Mouse (Mus musculus): ENCODE measurements around the gene Ginm1.
"Not testable (repeated sequence)": the region's sequence is repeated elsewhere in the genome, so short reads cannot be mapped to it uniquely, and the experiment has no call there.

Ginm1 gene

DNA sequence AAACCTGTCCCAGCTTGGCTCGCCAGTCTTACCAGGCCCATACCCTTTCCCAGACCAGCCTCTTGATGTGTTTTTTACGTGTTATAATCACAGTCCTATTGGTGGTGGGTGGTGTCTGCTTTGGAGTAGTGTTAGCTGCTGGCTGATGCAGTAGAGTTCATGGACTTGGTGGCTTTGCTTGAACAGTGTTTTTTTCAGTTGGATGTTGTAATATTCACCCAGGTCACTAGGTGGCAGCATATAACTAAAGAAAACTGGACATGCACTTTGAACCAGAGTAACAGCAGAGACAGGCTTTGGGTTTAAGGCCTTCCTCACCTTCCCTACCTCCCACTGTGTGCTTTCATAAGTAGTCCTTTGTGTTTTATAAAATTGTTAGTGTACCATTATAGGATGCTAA is 17.3 kb upstream of the Ginm1 start:
- DNase-seq (ENCODE audit: low spot score) = peak; percentile 34

DNA sequence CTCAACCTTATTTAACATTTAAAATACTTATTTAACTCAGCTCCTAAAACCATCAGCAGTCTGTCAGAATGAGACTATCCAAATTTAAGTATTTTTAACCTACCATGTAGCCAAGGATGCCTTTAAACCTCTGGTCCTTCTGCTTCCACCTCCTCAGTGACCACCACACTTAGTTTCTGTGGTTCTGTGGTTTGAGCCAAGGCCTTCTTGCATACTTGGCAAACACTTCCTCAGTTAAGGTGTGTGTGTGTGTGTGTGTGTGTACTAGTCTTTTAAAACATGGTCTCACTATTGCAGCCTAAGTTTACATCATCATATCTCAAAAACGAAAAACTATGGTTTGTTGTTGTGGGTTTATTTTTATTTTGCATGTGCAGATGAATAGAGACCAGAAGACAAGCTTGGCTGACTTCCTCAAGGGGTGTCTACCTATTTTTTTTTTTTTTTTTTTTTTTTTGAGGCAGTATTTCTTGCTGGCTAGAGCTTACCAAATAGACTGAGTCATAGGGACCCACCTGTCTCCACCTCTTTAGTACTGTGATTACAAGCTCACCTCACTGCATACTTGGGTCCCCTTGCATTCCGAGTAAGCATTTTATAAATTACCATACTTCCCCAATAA is 10.0 kb upstream of the Ginm1 start:
- DNase-seq (ENCODE audit: low spot score) = no peak

DNA sequence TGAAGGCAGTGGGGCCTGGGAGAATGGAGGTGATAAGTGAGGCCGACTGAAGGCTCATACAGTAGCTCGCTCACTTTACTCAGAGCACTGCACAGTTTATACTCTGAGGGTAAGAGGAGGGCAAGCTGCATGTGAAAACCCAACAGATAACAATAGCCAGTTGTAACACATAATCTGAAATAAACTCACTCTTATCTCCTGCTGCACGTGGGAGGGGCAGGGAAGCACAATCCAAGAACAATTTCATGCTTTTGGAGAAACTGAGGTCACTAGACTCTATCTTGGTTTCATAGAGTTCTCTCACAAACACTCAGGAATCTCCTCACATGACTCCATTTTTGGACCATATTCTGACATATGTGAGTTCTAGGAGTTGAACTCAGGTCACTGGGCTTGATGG is 8.6 kb upstream of the Ginm1 start:
- DNase-seq (ENCODE audit: low spot score) = no peak

DNA sequence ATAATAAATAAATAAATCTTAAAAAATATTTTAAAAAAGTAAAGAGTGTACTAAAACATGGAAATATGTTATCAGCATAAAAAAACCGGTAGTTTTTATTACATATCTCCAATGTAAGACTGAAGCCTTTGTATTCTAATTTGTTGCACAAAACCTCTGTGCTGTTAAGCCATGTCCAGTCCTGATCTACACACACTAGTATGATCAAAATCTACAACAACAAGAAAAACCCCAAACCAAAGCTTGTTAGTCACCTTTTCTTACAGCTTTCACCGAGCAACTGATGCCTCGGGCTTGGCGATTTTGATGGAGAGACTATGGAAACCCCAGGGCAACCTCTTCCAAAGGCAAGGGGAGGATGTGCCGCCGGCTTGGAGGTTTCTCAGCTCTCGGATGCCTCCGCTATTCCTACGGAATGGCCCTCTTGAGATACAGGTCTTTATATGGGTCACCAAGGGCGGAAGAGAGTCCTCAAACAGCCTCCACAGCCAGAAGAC is 322 bp downstream of the Ginm1 start:
- DNase-seq (ENCODE audit: low spot score) = no peak

DNA sequence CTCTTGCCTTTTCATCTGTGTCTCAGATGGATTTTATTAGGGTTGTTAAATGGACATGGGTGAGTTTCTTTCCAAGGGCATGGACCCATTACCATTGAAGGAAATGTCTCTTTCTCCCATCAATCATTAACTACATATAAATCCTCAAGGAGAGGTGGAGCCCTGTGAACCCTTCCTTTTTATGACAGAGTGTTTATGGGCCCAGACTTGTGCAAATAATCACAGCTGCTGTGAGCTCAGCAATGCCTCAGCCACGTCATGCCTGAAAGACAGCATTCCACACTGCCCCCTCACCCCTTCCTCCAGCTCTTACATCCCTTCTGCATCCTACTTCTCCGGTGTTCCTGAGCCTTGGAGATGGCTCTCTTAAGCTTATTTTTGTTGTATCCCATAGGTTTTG is 5.3 kb downstream of the Ginm1 start:
- peak; percentile 10 for DNase-seq (ENCODE audit: low spot score)

DNA sequence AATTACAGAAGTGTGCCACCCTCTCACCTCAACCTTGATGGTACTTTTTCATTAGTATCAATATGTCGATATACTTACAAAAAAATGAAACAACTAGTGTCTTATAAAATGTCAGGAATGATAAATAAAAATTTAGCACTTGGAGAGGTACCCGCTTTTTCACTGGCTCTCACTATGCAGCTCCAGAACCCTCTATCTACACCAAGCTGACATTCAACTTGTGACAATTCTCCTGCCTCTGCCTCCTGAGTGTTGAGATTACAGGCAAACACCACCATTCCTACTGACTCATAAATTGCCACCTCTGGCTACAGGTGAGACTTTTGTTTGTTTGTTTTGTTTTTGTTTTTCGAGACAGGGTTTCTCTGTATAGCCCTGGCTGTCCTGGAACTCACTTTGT is 11.4 kb downstream of the Ginm1 start:
- no peak for DNase-seq (ENCODE audit: low spot score)

DNA sequence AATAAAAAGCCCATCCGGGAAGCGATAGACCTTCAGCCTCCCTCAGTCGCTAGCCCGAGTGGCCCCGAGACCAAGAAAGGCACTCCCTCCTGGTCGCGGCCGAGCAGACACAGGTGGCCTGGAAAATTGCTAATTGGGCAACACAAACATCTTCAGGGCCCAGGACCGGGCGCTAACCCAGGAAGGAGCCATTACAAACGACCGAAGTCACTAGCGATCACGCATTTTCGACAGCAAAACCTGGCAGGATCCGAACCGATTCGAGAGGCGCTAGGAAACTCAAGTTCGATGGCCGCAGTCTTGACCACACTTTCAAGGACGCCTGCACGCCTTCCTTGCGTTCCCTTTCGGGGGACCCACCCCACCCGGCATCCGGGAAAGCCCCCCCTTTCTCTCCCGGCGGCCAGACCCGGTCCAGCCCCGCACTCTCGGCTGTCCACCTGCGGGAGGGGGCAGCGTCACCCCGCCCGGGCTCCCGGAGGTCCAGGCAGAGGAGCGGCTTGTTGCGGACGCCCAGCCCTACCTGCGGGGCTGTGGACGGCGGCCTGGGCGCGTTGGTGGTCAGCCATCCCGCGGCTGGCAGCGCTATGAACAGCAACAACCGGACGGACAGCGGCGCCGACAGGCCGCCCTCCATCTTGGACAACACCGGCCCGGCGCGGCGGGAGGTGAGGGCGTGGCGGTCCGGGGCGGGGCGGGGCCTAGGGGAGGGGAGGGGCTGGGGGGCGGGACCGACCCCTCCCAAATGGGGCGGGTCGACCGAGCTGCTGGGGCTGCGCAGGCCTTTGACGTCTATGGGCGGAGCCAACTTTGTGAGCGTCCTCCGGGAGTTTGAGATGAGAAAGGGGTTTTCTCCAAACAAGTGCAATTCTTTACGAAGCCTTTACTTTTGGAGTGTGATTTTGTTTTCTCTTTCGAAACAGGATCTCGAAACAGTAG is 12.1 kb downstream of the Ginm1 start:
- DNase-seq (ENCODE audit: low spot score) = peak; percentile 90

DNA sequence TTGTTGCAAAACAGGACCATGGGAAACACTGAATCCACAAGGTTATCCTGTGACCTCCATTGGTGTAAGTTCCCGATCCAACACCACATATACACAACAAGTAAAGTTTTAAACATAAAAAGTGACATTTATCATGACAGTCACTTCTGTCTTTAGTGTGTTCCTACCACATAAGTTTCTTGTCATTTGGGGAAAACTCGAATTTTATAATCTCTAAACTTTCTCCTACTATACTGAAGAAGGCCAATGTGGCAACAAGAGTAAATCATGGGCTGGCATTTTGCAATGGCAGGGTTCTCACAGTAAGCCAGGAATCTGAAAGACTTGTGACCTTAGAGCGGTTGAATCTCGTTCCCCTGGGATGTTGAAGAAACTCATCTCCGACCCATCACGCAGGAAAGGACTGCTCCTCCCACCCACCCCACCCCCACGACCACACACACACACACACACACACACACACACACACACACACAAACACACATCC is 12.8 kb downstream of the Ginm1 start:
- DNase-seq (ENCODE audit: low spot score) = no peak

DNA sequence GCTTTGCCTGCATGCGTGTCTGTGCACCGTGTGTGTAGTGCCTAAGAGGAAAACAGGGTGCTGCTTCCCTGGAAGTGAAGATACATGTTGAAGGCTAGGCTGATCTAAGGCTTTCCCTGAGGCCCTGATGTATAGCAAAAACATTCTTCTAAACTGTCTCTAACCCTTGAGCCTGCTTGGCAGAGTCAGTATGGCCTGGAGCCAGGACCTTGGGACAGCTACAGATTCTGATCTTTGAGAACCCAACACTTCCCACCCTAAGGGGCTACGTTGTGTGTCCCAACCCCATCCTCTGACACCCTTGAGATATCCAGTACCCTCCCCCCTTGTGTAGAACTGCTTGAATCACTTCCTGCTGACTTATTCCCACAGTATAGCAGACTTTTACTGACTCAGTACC is 14.3 kb downstream of the Ginm1 start:
- DNase-seq (ENCODE audit: low spot score) = no peak

DNA sequence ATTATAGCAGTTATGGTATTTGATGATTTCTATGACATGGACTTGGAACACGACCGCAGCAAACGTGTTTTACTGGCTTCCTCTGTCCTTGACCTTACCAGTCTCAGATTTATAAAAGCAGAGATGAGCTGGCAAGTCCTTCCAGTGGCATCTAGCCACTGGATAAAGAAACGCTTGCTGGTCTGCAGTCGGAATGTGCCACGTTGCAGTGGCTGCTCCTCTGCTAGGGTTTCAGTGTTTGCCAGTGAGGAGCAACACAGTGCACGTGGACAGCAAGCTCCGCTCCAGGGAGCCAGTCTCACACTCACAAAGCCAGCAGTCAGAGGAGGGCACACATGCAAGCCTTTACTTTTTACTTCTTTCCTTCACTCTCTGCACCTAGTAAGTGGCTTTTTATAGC is 17.2 kb downstream of the Ginm1 start:
- DNase-seq (ENCODE audit: low spot score) = no peak

DNA sequence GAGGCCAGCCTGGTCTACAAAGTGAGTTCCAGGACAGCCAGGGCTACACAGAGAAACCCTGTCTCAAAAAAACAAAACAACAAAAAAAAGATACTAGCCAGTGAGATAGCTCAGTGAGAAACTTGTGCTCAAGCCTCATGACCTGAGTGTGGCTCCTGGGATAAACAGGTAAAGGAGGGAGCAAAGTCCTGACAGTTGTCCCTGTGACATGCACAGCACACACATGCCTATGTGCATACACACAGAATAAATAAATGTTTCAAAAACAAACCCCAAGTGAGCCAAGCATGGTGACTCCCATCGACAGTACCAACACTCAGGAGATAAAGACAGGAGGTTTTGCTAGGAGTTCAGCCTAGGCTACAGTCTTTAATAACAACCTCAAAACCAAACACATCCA is 19.9 kb downstream of the Ginm1 start:
- DNase-seq (ENCODE audit: low spot score) = no peak

DNA sequence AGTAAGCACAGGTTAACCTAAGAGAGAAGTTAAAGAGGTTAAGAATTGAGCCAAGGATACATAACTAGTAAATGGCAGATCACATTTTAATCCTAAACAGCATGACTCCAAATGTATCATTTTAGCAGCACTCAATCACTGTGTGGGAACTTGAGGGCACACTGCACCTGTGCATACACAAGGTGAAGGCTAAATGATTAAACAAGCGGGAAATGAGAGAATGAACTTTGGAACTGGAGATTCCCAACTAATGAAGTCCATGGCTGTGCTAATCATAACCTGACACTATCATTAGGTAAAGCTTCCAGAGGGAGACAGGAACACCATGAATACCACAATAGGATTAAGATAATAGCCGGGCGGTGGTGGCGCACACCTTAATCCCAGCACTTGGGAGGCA is 20.3 kb downstream of the Ginm1 start:
- no peak for DNase-seq (ENCODE audit: low spot score)

DNA sequence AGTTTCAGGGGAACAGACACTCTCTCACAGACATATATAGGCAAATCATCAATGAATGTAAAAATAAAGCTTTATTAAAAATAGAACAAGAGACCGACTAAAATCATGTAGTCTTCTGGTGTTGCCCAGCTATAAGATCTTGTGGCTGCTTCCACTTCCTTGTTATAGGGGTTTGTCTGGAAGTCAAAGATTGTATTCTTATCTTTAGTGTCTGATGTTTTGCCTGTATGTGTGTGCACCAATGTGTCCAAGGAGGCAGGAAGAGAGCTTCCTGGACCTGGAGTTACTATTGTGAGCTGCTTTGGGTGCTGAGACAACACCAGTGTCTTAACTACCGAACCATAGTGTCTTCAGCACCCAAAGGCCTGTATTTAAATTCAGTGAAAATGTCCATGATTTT is 35.1 kb downstream of the Ginm1 start:
- DNase-seq (ENCODE audit: low spot score) = no peak

DNA sequence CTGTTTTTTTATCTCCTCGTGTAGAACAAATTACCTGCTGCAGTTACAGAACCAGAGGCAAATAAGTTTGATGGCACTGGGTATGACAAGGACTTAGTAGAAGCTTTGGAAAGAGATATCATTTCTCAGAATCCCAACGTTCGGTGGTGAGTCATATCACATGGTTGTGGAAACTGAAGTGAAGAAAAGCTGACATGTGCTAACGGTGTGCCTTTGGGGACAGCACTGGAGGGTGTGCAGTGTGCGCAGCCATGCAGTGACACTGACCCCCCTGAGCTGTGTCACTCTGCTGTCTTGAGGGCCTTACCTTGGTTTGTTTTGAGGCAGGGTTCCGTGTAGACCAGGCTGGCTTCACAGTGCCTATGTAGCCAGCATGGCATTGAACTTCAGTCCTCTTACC is 43.9 kb downstream of the Ginm1 start:
- DNase-seq (ENCODE audit: low spot score) = no peak

DNA sequence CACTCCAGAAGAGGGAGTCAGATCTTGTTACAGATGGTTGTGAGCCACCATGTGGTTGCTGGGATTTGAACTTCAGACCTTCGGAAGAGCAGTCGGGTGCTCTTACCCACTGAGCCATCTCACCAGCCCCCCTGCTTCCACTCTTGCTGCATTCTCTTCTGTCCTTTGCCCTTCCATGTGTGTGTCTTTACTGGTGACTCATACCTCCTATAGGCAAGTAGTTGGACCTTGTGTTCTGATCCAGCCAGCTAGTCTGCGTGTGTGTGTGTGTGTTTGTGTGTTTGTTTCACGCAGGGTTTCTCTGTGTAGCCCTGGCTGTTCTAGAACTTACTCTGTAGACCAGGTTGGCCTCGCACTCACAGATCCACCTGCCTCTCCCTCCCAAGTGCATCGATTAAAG is 47.1 kb downstream of the Ginm1 start:
- DNase-seq (ENCODE audit: low spot score) = not testable (repeated sequence)

DNA sequence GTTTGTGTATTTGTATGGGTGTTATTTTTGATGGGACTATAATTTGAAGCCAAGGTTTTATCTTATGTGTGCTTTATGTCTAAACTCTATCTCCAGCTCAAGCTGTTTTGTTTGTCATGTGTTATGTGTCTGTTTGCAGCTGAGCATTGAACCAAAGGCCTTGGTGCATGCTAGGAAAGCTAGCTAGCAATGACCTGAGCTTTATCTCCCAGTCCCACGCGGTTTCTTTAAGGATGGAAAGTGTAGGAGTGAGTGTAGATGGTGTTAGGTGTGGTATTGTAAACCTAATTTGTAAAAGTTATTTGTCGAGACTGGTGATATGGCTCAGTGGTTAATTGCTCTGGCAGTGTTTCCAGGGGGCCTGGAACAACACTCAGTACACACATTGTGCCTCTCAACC is 54.7 kb downstream of the Ginm1 start:
- DNase-seq (ENCODE audit: low spot score) = no peak

DNA sequence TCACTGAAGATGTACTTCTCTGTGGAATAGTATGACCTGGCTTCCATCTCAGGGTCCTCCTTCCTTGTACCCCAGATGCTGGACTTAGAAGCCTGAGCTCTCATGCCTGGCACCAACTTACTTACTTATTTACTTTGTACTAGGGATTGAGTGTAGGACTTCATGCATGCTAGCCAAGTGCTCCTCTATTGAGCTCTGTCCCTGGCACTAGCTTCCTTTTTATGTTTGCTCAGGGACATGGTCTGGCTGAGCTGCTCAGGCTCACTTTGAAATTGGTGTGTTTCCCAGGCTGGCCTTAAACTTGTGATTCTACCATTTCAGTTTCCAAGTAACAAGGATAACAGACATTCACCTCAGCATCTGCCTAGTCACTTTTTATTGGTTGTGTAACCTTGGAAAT is 55.5 kb downstream of the Ginm1 start:
- DNase-seq (ENCODE audit: low spot score) = no peak

DNA sequence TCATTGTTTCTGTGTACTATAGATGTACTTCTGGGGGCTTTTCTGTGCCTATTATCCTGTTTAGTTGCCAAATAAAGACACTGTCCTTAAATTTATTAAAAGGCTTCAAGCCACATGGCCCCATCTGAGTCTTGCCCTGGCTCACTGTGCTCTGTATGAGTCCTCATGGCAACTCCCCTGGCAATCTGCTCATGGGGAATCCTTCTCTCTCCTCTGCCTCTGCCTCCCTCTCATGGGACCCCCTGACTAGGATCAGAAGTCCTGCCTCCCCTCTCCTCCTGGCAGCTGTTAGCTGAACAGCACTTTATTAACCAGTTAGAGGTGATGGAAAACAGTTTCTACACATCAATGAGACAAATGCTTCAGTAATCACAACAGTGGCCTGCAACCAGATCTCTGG is 61.0 kb downstream of the Ginm1 start:
- DNase-seq (ENCODE audit: low spot score) = no peak

DNA sequence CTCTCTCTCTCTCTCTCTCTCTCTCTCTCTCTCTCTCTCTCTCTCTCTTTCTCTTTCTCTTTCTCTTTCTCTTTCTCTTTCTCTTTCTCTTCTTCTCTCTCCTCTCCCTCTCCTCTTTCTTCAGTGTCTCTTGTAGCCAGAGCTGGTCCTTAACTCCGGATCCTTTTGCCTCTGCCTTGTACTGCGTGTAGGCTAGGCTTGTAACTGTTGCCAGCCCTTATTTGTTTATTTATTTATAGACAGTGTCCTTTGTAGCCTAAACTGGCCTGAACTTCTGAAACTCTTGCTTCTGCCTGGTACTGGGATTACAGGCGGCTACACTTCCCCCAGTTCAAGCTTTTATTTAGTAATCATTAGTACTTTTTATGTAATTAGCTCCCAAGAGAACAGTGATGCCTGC is 65.6 kb downstream of the Ginm1 start:
- DNase-seq (ENCODE audit: low spot score) = no peak

DNA sequence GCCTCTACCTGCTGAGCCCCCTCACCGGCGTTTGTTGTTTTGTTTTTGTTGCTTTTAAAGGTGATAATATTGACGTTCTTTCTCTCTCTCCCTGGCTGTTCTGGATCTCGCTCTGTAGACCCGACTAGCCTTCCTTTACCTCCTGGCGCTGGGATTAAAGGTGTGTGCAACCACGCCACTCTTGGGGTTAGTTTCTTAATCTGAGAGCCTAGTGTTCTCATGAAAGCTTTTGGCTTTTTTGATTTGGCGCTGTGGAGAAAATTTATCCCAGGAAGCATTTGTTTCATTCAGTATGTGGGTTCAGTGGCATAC is 66.2 kb downstream of the Ginm1 start:
- DNase-seq (ENCODE audit: low spot score) = no peak

DNA sequence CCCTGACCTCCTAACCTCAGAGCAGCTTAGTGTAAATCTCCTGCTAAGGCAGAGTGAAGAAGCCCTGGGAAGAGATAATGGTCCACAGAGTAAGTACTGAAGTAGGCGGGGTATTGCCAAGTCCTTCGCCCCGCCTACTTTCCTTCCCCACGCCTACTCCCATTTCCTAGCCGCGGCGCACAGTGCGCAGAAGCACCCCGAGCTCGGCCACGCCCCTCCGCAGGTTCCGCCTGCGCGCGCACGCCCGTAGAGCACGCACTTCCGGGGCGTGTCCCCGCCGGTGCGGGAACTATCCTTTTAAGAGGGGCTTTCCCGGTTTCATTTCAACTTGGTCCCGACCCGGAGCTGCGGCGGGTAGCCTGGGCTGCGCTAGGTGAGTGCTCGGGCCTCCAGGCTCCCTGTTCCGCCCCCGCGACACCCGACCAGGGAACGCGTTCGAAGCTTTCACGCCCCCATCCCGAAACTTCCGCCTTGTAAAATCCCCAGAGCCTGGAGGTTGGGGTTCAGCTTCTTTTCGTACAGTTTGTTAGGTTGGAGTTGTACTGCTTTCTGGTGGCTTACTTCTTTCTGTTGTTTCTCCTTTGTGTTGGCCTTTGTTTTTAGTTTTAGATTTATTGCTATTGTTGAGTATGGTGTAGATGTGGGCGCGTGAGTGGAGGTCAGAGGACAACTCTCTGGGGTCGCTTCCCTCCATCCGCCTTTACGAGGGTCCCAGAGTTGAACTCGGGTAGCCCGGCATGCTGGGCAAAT is 66.7 kb downstream of the Ginm1 start, which contains the start of gene Katna1:
TSS of gene Katna1 (plus strand) at position 250 of the 750 bp plus-strand sequence.
- DNase-seq (ENCODE audit: low spot score) = peak; percentile 96

Data from urinary bladder, postnatal 14 days (tissue).